Mouse (Mus musculus) E14TG2a.4 (cell line): ENCODE measurements around the gene Ctrl.

Experiments
- H3K27me3 ChIP-seq: 2 replicates; pipeline ENCODE4 v1.6.1; 2014; ENCODE audit warnings: low read length, control low read depth; ENCODE audit not compliant: insufficient read depth
- H3K36me3 ChIP-seq: 2 replicates; pipeline ENCODE4 v1.6.1; 2014; ENCODE audit warnings: low read length, control low read depth; ENCODE audit not compliant: insufficient read depth
- H3K4me1 ChIP-seq: replicated peaks from 2 replicates; pipeline ENCODE4 v1.6.1; 2014; ENCODE audit warnings: low read depth, low read length, control low read depth
- H3K4me3 ChIP-seq: replicated peaks from 2 replicates; pipeline ENCODE4 v1.5.1; 2014; ENCODE audit warnings: mild to moderate bottlenecking, low read length
- H3K9me3 ChIP-seq: 2 replicates; pipeline ENCODE4 v1.6.1; 2014; ENCODE audit warnings: low read length, control low read depth
- CTCF ChIP-seq: conservative IDR thresholded peaks from 2 replicates; pipeline ENCODE4 v1.5.1; 2014; ENCODE audit warnings: low read length
- NANOG ChIP-seq: IDR thresholded peaks from 2 replicates; pipeline ENCODE4 v1.6.1; 2014; ENCODE audit warnings: borderline replicate concordance, low read length, mixed read lengths
- POU5F1 ChIP-seq: IDR thresholded peaks from 2 replicates; pipeline ENCODE4 v1.6.1; 2014; ENCODE audit warnings: low read length, borderline replicate concordance

Gene Ctrl

GRCm38 (mm10) chr8:105900180-105900940, 33.3 kb downstream of the Ctrl start, which contains the start of gene Pskh1:
Gene Pskh1 (plus strand): TSS chr8:105900441.
- H3K4me1 ChIP-seq: peaks cover 20% of the 10 kb centered on the region
- TF ChIP-seq NANOG (no peak), CTCF (no peak), POU5F1 (no peak)
- H3K36me3 ChIP-seq: 0 out of 2 replicates have a peak, but pooled peaks cover 2% of the 10 kb centered on the region
- peak within 1 kb of the TSS; percentile 98 for H3K4me3 ChIP-seq
- no peaks in the 10 kb centered on the region for H3K9me3 ChIP-seq
- H3K27me3 ChIP-seq: no peaks in the 10 kb centered on the region

GRCm38 (mm10) chr8:105897801-105898480, 35.7 kb downstream of the Ctrl start:
- TF ChIP-seq CTCF (no peak), POU5F1 (no peak), NANOG (no peak)
- Histone ChIP-seq H3K36me3 (peaks cover 3% of the 10 kb centered on the region; the same call in 1 of the 2 replicates), H3K4me3 (no peak overlapping the region), H3K9me3 (no peaks in the 10 kb centered on the region), H3K27me3 (no peaks in the 10 kb centered on the region), H3K4me1 (peaks cover 44% of the 10 kb centered on the region)

GRCm38 (mm10) chr8:105893339-105893738, 40.3 kb downstream of the Ctrl start, which contains the start of gene Nrn1l:
Gene Nrn1l (plus strand): TSS chr8:105893567.
- Histone ChIP-seq H3K4me1 (peaks cover 43% of the 10 kb centered on the region), H3K9me3 (no peaks in the 10 kb centered on the region), H3K36me3 (peaks cover 48% of the 10 kb centered on the region), H3K4me3 (peak within 1 kb of the TSS; percentile 65), H3K27me3 (no peaks in the 10 kb centered on the region)
- TF ChIP-seq CTCF (no peak), POU5F1 (no peak), NANOG (no peak)

GRCm38 (mm10) chr8:105892432-105892831, 41.2 kb downstream of the Ctrl start:
- Histone ChIP-seq H3K4me3 (no peak overlapping the region), H3K9me3 (no peaks in the 10 kb centered on the region), H3K4me1 (peaks cover 52% of the 10 kb centered on the region), H3K27me3 (no peaks in the 10 kb centered on the region), H3K36me3 (peaks cover 57% of the 10 kb centered on the region)
- TF ChIP-seq CTCF: peak; percentile 42
- TF ChIP-seq POU5F1: no peak

GRCm38 (mm10) chr8:105890870-105891269, 42.8 kb downstream of the Ctrl start:
- no peaks in the 10 kb centered on the region for H3K9me3 ChIP-seq
- peaks cover 54% of the 10 kb centered on the region for H3K4me1 ChIP-seq
- H3K4me3 ChIP-seq: no peak overlapping the region
- no peak for TF ChIP-seq NANOG
- no peak for TF ChIP-seq POU5F1
- TF ChIP-seq CTCF: no peak
- peaks cover 73% of the 10 kb centered on the region for H3K36me3 ChIP-seq
- H3K27me3 ChIP-seq: no peaks in the 10 kb centered on the region

- Histone ChIP-seq H3K9me3 (no peaks in the 10 kb centered on the region), H3K4me3 (no peak overlapping the region), H3K27me3 (no peaks in the 10 kb centered on the region), H3K4me1 (peaks cover 47% of the 10 kb centered on the region), H3K36me3 (peaks cover 83% of the 10 kb centered on the region)
- TF ChIP-seq POU5F1 (no peak), CTCF (no peak), NANOG (no peak)
Measured at GRCm38 (mm10) chr8:105889756-105890465, 43.8 kb downstream of the Ctrl start.
